In the genomic region with DNA sequence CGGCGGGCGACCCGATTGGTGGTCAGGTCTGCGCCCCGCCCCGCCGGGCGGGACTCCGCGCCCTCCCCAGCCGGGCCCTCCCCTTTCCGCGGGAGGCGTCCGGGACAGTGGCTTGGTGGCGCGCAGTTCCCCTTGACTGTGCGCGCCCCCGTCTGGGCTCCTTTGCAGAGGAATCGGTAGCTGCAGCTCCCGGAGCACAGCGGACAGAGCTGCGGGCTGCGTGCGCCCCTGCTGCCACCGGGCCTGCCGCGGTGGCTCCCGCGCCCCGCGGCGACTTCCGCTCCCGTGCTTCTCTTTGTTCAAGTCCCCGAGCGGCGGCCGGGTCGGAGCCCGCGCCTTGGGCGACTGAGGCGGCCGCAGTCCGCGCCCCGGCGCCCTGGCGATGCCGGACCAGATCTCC, we compare ENCODE assay signal across 7 mouse cellular contexts.
A peak's percentile ranks its signal among the peaks of the same experiment; 100 is the strongest.
DNase-seq lines count a peak whose midpoint lies in the region; ATAC-seq and TF ChIP-seq lines count a peak whose summit lies in the region.
"Not testable (repeated sequence)": the region's sequence is repeated elsewhere in the genome, so short reads cannot be mapped to it uniquely, and the experiment has no call there.

No protein-coding gene starts in this region.

- peak overlapping the region; percentile 44 for H3K4me2 ChIP-seq in kidney, postnatal 0 days (ENCODE audit: low read length)
- H3K4me2 ChIP-seq in limb, embryonic 13.5 days (replicated peaks), result peak overlapping the region; percentile 42
- H3K4me2 ChIP-seq in midbrain, embryonic 12.5 days (replicated peaks), result peak overlapping the region; percentile 30

- H3K4me3 ChIP-seq in kidney, postnatal 0 days (replicated peaks; ENCODE audit: low read depth, low read length), result peak overlapping the region; percentile 37
- H3K4me3 ChIP-seq in limb, embryonic 13.5 days, result peak overlapping the region; percentile 50
- peak overlapping the region; percentile 39 for H3K4me3 ChIP-seq in midbrain, embryonic 12.5 days
- peak overlapping the region; percentile 59 for H3K4me3 ChIP-seq in small intestine, adult 2 months (ENCODE audit: low read depth, low read length)

- intact Hi-C loops in heart, postnatal 14 days (cut with DNase I), result not testable (repeated sequence)

- not testable (repeated sequence) for TF ChIP-seq POLR2A in small intestine, adult 2 months (IDR thresholded peaks at IDR 0.05; ENCODE audit: low read depth, low read length)

- ATAC-seq in kidney, postnatal 0 days (replicated peaks; ENCODE audit: low FRiP score, low read depth); limb, embryonic 13.5 days (ENCODE audit: low FRiP score, low read depth); midbrain, embryonic 12.5 days (ENCODE audit: low FRiP score, low read depth): not testable (repeated sequence)

- not testable (repeated sequence) for H3K27ac ChIP-seq in kidney, postnatal 0 days; midbrain, embryonic 12.5 days (replicated peaks); small intestine, adult 2 months (ENCODE audit: insufficient read depth, low read depth, low read length)
- H3K27ac ChIP-seq in limb, embryonic 13.5 days, result peak overlapping the region; percentile 33; the same call in 1 of the 2 replicates

- H3K27me3 ChIP-seq in kidney, postnatal 0 days (ENCODE audit: insufficient read depth, low read length); limb, embryonic 13.5 days; midbrain, embryonic 12.5 days; small intestine, adult 2 months (ENCODE audit: control insufficient read depth, insufficient read depth, low read length): not testable (repeated sequence)

- not testable (repeated sequence) for TF ChIP-seq CTCF in kidney, postnatal 0 days (IDR thresholded peaks at IDR 0.05; ENCODE audit: low read depth); small intestine, adult 2 months (IDR thresholded peaks at IDR 0.05; ENCODE audit: extremely low read depth, insufficient read length, insufficient replicate concordance, low read depth, low read length)

- WGBS in kidney, postnatal 0 days, result 4% methylated on average over 25 of the region's 53 CpGs
- 1% methylated on average over 41 of the region's 53 CpGs for WGBS in limb, embryonic 13.5 days
- 6% methylated on average over 28 of the region's 53 CpGs for WGBS in midbrain, embryonic 12.5 days
- 15% methylated on average over 52 of the region's 53 CpGs for WGBS in small intestine, adult 2 months

- 0 out of 2 replicates have a peak overlapping the region, but pooled peaks have one; percentile 54 for H3K9ac ChIP-seq in kidney, postnatal 0 days (ENCODE audit: low read depth, low read length)
- H3K9ac ChIP-seq in limb, embryonic 13.5 days, result peak overlapping the region; percentile 66
- H3K9ac ChIP-seq in midbrain, embryonic 12.5 days (replicated peaks), result not testable (repeated sequence)

- not testable (repeated sequence) for H3K9me3 ChIP-seq in kidney, postnatal 0 days (replicated peaks; ENCODE audit: low read length); limb, embryonic 13.5 days; midbrain, embryonic 12.5 days

- not testable (repeated sequence) for H3K4me1 ChIP-seq in kidney, postnatal 0 days (replicated peaks; ENCODE audit: insufficient read depth, low read length); limb, embryonic 13.5 days; midbrain, embryonic 12.5 days; small intestine, adult 2 months (ENCODE audit: control insufficient read depth, insufficient read depth, insufficient read length, low read length)

- H3K36me3 ChIP-seq in kidney, postnatal 0 days (ENCODE audit: insufficient read depth, low read length); limb, embryonic 13.5 days; midbrain, embryonic 12.5 days; small intestine, adult 2 months (ENCODE audit: control insufficient read depth, insufficient read depth, low read length): not testable (repeated sequence)

- DNase-seq in brain, adult 2 months (ENCODE audit: low read depth, low spot score), result peak; percentile 3
- DNase-seq in frontal cortex, postnatal 10 days (ENCODE audit: low spot score in 2 of 2), result peak; percentile 6 to 22
- DNase-seq in heart, postnatal 14 days, result peak; percentile 17 to 39
- DNase-seq in kidney, postnatal 0 days (ENCODE audit: low spot score), result peak; percentile 10
